Mouse (Mus musculus) limb, embryonic 14.5 days (tissue): ENCODE results near the gene Msi2. TPM values are rescaled to one million over a fixed set of nuclear protein-coding genes. Genes with fewer than 3 reads are reported as not detected.

Source experiments
- ATAC-seq: fragments of 200-750 bp; cut with Nextera tagmentation; 2 replicates; pipeline ENCODE4 v1.8.0; 2017; ENCODE audit warnings: low read depth, moderate number of reproducible peaks, moderate TSS enrichment; ENCODE audit not compliant: low FRiP score
- DNase-seq: peaks from one replicate; pipeline ENCODE4 v3.0.0-alpha.2; 2015; ENCODE audit warnings: low spot score
- H3K27ac ChIP-seq: fragments of 300-500 bp; sonication (generic); replicated peaks from 2 replicates; pipeline ENCODE4 v1.5.1; 2014; ENCODE audit warnings: low read depth, mild to moderate bottlenecking, low read length, moderate library complexity, mixed read lengths
- H3K27me3 ChIP-seq: fragments of 300-500 bp; sonication (generic); 2 replicates; pipeline ENCODE4 v1.6.1; 2014; ENCODE audit warnings: low read length, mixed read lengths; ENCODE audit not compliant: control insufficient read depth, insufficient read depth
- H3K36me3 ChIP-seq: fragments of 300-500 bp; sonication (generic); 2 replicates; pipeline ENCODE4 v1.6.1; 2014; ENCODE audit warnings: mild to moderate bottlenecking, low read length, moderate library complexity, mixed read lengths; ENCODE audit not compliant: control insufficient read depth, insufficient read depth
- H3K4me1 ChIP-seq: fragments of 300-500 bp; sonication (generic); 2 replicates; pipeline ENCODE4 v1.6.1; 2014; ENCODE audit warnings: antibody characterized with exemption, low read length, mixed read lengths; ENCODE audit not compliant: control insufficient read depth, insufficient read depth
- H3K4me2 ChIP-seq: fragments of 300-500 bp; sonication (generic); replicated peaks from 2 replicates; pipeline ENCODE4 v1.6.1; 2014; ENCODE audit warnings: low read depth, mild to moderate bottlenecking, low read length, moderate library complexity; ENCODE audit not compliant: severe bottlenecking
- H3K4me3 ChIP-seq: fragments of 300-500 bp; sonication (generic); replicated peaks from 2 replicates; pipeline ENCODE4 v1.5.1; 2014; ENCODE audit warnings: low read length
- H3K9ac ChIP-seq: fragments of 300-500 bp; sonication (generic); 2 replicates; pipeline ENCODE4 v1.6.1; 2014; ENCODE audit warnings: mild to moderate bottlenecking, low read depth, low read length, moderate library complexity; ENCODE audit not compliant: severe bottlenecking
- H3K9me3 ChIP-seq: fragments of 300-500 bp; sonication (generic); 2 replicates; pipeline ENCODE4 v1.6.1; 2016; ENCODE audit warnings: low read length; ENCODE audit not compliant: control insufficient read depth
- POLR2A ChIP-seq: fragments of 200-500 bp; IDR thresholded peaks from 2 replicates; pipeline ENCODE4 v1.8.0; 2012; ENCODE audit warnings: inconsistent platforms, mild to moderate bottlenecking, moderate library complexity, borderline replicate concordance; ENCODE audit not compliant: insufficient read depth, insufficient read length; ENCODE audit errors: extremely low read depth
- WGBS: fragments of 180-500 bp; shearing (Covaris S2); extraction: QIAGEN DNeasy Blood & Tissue Kit; methylation state at CpG from one replicate; pipeline ENCODE4 v1.1.7; 2014; 5-methylcytosine and 5-hydroxymethylcytosine counted together
- polyA plus RNA-seq, 2 experiments: library from polyadenylated mRNA; depleted of rRNA in 1 of 2; stranded (reverse) in 1 of 2; unstranded in 1 of 2; fragments of >200 nt; fragmentation: Nextera tagmentation in 1 of 2; extraction: Ambion mirVana in 1 of 2; gene quantifications; 2 replicates each; pipeline versions ENCODE4 v1.2.1 to v1.2.3; 2012 to 2014

The Msi2 gene
- polyA plus RNA-seq, 2 experiments: 13.9 to 36.5 TPM

GRCm38 (mm10) chr11:88608584-88608983, 109.7 kb downstream of the Msi2 start:
- no peak for DNase-seq
- no peak for TF ChIP-seq POLR2A
- no peak for ATAC-seq
- no peaks in the 10 kb centered on the region for H3K27me3 ChIP-seq
- no peak overlapping the region for H3K9ac ChIP-seq
- 41% methylated on average over 4 of the region's 4 CpGs for WGBS
- peaks cover 12% of the 10 kb centered on the region for H3K4me1 ChIP-seq
- H3K27ac ChIP-seq: no peak overlapping the region
- H3K4me2 ChIP-seq: no peak overlapping the region
- no peak overlapping the region for H3K4me3 ChIP-seq
- 0 out of 2 replicates have a peak, but pooled peaks cover 4% of the 10 kb centered on the region for H3K36me3 ChIP-seq
- H3K9me3 ChIP-seq: no peaks in the 10 kb centered on the region

GRCm38 (mm10) chr11:88607725-88608383, 110.5 kb downstream of the Msi2 start:
- Histone ChIP-seq H3K27ac (no peak overlapping the region), H3K9ac (no peak overlapping the region), H3K9me3 (no peaks in the 10 kb centered on the region), H3K27me3 (no peaks in the 10 kb centered on the region), H3K4me3 (no peak overlapping the region), H3K36me3 (0 out of 2 replicates have a peak, but pooled peaks cover 4% of the 10 kb centered on the region), H3K4me2 (no peak overlapping the region), H3K4me1 (peaks cover 12% of the 10 kb centered on the region)
- DNase-seq: no peak
- TF ChIP-seq POLR2A: no peak
- ATAC-seq: no peak
- 82% methylated on average over 12 of the region's 12 CpGs for WGBS

GRCm38 (mm10) chr11:88605771-88606170, 112.5 kb downstream of the Msi2 start:
- H3K4me2 ChIP-seq: no peak overlapping the region
- peaks cover 12% of the 10 kb centered on the region for H3K4me1 ChIP-seq
- DNase-seq (no peak), ATAC-seq (no peak)
- H3K27ac ChIP-seq: no peak overlapping the region
- no peaks in the 10 kb centered on the region for H3K9me3 ChIP-seq
- H3K4me3 ChIP-seq: no peak overlapping the region
- no peak for TF ChIP-seq POLR2A
- H3K36me3 ChIP-seq: 0 out of 2 replicates have a peak, but pooled peaks cover 4% of the 10 kb centered on the region
- H3K27me3 ChIP-seq: no peaks in the 10 kb centered on the region
- WGBS: 86% methylated on average over 6 of the region's 6 CpGs
- no peak overlapping the region for H3K9ac ChIP-seq

GRCm38 (mm10) chr11:88605098-88605525, 113.2 kb downstream of the Msi2 start:
- Histone ChIP-seq H3K9ac (no peak overlapping the region), H3K4me2 (no peak overlapping the region), H3K4me1 (peaks cover 12% of the 10 kb centered on the region), H3K27ac (no peak overlapping the region), H3K27me3 (no peaks in the 10 kb centered on the region), H3K9me3 (no peaks in the 10 kb centered on the region), H3K36me3 (0 out of 2 replicates have a peak, but pooled peaks cover 4% of the 10 kb centered on the region), H3K4me3 (no peak overlapping the region)
- ATAC-seq (peak; percentile 76), DNase-seq (peak; percentile 61)
- 58% methylated on average over 12 of the region's 12 CpGs for WGBS
- no peak for TF ChIP-seq POLR2A

- Histone ChIP-seq H3K27ac (no peak overlapping the region), H3K4me2 (no peak overlapping the region), H3K4me1 (peaks cover 16% of the 10 kb centered on the region), H3K27me3 (no peaks in the 10 kb centered on the region), H3K9ac (no peak overlapping the region), H3K4me3 (no peak overlapping the region), H3K36me3 (0 out of 2 replicates have a peak, but pooled peaks cover 4% of the 10 kb centered on the region), H3K9me3 (no peaks in the 10 kb centered on the region)
- DNase-seq (no peak), ATAC-seq (no peak)
- WGBS: 73% methylated on average over 2 of the region's 2 CpGs
- TF ChIP-seq POLR2A: no peak
These were observed 113.7 kb downstream of the Msi2 start for GRCm38 (mm10) chr11:88604635-88605034.
